ENCODE assay signal across 8 mouse cellular contexts in the genomic region with DNA sequence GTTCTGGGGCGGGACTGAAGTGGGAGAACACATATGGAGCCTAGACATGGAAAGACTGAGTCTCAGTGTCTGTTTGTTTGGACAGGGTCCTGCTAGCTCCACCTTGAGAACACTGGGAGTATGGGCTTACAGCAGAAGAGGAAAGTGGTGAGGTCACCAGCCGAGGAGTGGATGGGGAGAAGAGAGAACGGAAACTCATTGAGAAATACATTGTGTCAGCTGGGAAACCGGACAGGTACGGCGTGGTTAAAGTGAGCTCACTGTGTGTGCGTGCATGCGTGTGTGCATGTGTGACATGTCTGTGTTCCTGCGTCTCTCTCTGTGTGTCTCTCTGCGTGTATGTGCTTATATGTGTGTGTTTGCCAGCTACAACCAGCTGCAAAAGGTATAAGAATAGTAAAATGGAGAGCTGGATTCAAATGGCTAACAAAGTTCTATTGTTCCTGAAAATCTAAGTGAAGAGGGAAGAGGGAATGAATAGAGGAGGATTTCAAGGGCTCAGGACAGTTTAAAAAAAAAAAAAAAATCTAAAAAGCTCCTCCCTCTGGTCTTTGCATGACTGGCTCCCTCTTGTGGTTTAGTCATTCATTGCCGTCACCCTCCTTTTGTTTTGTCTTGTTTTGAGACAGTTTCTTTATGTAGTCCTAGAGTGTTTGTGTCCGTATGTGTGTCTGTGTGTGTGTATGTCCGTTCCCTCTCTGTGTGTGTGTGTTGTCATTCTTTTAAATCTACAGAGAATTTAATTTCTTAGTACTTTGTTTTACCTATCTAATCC. TPM values are rescaled to one million over a fixed set of nuclear protein-coding genes. Genes with fewer than 3 reads are reported as not detected.
A peak's percentile ranks its signal among the peaks of the same experiment; 100 is the strongest.
DNase-seq lines count a peak whose midpoint lies in the region; ATAC-seq and TF ChIP-seq lines count a peak whose summit lies in the region.

No protein-coding gene starts in this region.

- no peaks in the 10 kb centered on the region for H3K27me3 ChIP-seq in heart, postnatal 0 days (ENCODE audit: control insufficient read depth, insufficient read depth, low read length)
- H3K27me3 ChIP-seq in heart, embryonic 12.5 days (replicated peaks): no peaks in the 10 kb centered on the region

- no peaks in the 10 kb centered on the region for H3K4me1 ChIP-seq in heart, postnatal 0 days (ENCODE audit: control insufficient read depth, insufficient read depth)
- no peaks in the 10 kb centered on the region; the same call in 1 of the 2 replicates for H3K4me1 ChIP-seq in heart, embryonic 12.5 days (replicated peaks)

- H3K27ac ChIP-seq in heart, postnatal 0 days (ENCODE audit: low read depth): no peak overlapping the region
- H3K27ac ChIP-seq in heart, embryonic 12.5 days (ENCODE audit: poor library complexity, severe bottlenecking): no peak overlapping the region

- ATAC-seq in heart, postnatal 0 days (ENCODE audit: insufficient read depth, low read depth): 0 out of 2 replicates have a peak, but pooled peaks have one; percentile 20
- no peak for ATAC-seq in heart, embryonic 12.5 days (ENCODE audit: insufficient number of reproducible peaks, low FRiP score)
- ATAC-seq in megakaryocyte-erythroid progenitor cell, adult 5-6 weeks (replicated peaks; ENCODE audit: low FRiP score, low TSS enrichment, poor library complexity, severe bottlenecking): peak; percentile 76

- 47% methylated on average over 13 of the region's 13 CpGs for WGBS in heart, postnatal 0 days
- WGBS in heart, embryonic 12.5 days: 56% methylated on average over 13 of the region's 13 CpGs

- no peak overlapping the region for H3K4me3 ChIP-seq in heart, postnatal 0 days (ENCODE audit: low read depth, low read length)
- H3K4me3 ChIP-seq in heart, embryonic 12.5 days: no peak overlapping the region

- H3K36me3 ChIP-seq in heart, postnatal 0 days (replicated peaks; ENCODE audit: control insufficient read depth, insufficient read depth, low read length): no peaks in the 10 kb centered on the region
- no peaks in the 10 kb centered on the region for H3K36me3 ChIP-seq in heart, embryonic 12.5 days

- no peak overlapping the region for H3K9ac ChIP-seq in heart, postnatal 0 days (replicated peaks; ENCODE audit: low read depth, low read length)
- no peak overlapping the region for H3K9ac ChIP-seq in heart, embryonic 12.5 days

- TF ChIP-seq CTCF in heart, postnatal 0 days (IDR thresholded peaks at IDR 0.05; ENCODE audit: low read depth): peak; percentile 86

- no peak overlapping the region for H3K4me2 ChIP-seq in heart, postnatal 0 days (ENCODE audit: low read depth, low read length)
- no peak overlapping the region for H3K4me2 ChIP-seq in heart, embryonic 12.5 days

- TF ChIP-seq EP300 in heart, postnatal 0 days (IDR thresholded peaks at IDR 0.05; ENCODE audit: low read depth): no peak

- peak; percentile 62 for DNase-seq in heart, postnatal 0 days (ENCODE audit: low spot score)
- peak; percentile 78 for DNase-seq in CD4-positive helper T cell, adult 2 months (ENCODE audit: low read depth, low spot score)
- peak; percentile 28 to 65 for DNase-seq in adrenal gland, postnatal 36 days
- DNase-seq in fibroblast of lung, adult 2 months (ENCODE audit: low read depth): peak; percentile 46
- DNase-seq in kidney, postnatal 14 days: peak; percentile 69
- peak; percentile 38 for DNase-seq in testis, postnatal 14 days (ENCODE audit: low spot score)

- H3K9me3 ChIP-seq in heart, postnatal 0 days (replicated peaks; ENCODE audit: control insufficient read depth, low read length): no peaks in the 10 kb centered on the region
- no peaks in the 10 kb centered on the region for H3K9me3 ChIP-seq in heart, embryonic 12.5 days (replicated peaks)

RNA-seq across cellular contexts. Expression of gene Ak4, which starts 52.0 kb away (rescaled TPM):
- total RNA-seq in heart, postnatal 0 days (2014; rRNA removed; ENCODE audit: low replicate concordance): 11.0 and 18.4 TPM in 2 replicates
- polyA plus RNA-seq in heart, postnatal 0 days (2015; fragmentation: Nextera tagmentation; extraction: Ambion mirVana): 4.6 and 5.3 TPM in 2 replicates
- polyA plus RNA-seq in heart, embryonic 12.5 days (2016; fragmentation: Nextera tagmentation; extraction: Ambion mirVana): 30.1 and 32.6 TPM in 2 replicates
- total RNA-seq in adrenal gland, postnatal 36 days (2021): 1 to 10 TPM; 5.9 to 6.4 TPM
- total RNA-seq in megakaryocyte-erythroid progenitor cell, adult 5-6 weeks (2014; fragmentation: Nextera tagmentation): 0.07 TPM in 1 of 2 replicates, not detected in the other
- 0.61 and 1.9 TPM in 2 replicates for total RNA-seq in megakaryocyte-erythroid progenitor cell, adult 5-6 weeks (2017)
